Mouse (Mus musculus): ENCODE data around the gene Abhd12.
"Not testable (repeated sequence)": the region's sequence is repeated elsewhere in the genome, so short reads cannot be mapped to it uniquely, and the experiment has no call there.

The Abhd12 gene

DNA sequence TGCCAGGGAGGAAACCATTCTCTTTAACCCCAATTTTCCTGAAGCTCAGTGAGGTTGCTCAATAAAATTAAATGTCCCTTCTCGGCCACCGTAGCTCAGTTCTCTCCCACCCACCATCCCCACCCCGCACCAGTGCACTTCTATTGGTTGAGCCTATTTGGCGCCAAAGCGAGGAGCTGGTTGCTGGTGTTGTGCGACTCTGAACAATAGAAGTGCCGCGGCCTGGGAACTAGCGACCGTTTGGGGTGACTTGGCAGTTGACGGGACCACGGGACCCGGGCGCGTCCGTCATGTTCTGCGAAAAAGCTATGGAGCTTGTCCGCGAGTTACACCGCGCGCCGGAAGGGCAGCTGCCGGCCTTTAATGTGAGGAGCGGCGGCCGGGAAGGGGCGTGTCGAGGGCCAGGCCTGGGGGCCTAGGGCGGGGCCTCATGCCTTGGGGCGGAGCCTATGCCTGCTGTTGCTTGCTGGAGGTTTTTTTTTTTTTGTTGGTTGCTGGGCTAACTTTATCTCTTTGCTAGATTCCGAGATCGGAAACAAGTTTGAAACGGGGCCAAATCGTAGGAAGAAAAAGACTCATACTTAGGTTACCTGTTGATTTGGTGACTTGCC lies 5.0 kb upstream of the Abhd12 start:
- DNase-seq: peak; percentile 94 to 96

DNA sequence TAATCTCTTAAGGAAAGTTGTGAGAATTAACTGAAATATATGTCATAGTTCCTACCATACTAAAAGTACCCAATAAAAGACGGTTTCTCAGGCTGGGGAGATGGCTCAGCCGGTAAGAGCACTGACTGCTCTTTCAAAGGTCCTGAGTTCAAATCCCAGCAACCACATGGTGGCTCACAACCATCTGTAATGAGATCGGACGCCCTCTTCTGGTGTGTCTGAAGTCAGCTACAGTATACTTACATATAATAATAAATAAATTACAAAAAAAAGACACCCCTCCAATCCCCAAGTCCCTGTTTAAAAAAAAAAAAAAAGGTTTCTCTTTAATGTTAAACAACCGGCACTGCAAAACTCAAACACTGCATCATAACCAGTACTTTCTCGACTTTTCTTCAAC lies 4.3 kb upstream of the Abhd12 start:
- DNase-seq: not testable (repeated sequence)

DNA sequence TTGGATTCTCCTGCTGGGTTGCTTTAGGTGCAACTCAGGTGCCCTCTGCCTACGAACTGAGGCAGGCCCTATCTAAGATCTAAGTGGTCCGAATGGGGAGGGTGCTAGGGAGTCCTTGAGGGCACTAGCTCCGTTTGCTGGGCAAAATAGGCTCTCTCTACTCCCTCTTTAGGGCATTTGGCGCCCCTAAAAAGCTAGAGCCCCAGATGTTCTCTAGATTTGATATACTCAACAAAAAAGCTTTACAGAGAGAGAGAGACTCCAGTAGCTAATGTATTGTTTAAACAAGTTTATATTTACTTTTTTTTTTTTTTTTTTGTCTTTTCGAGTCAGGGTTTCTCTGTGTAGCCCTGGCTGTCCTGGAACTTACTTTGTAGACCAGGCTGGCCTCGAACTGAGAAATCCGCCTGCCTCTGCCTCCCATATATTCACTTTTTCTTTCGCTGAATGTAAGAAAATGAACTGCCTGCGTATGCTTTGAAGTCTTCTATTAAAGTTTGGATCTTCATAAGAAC lies 452 bp upstream of the Abhd12 start, which contains the start of gene Gins1:
Gene Gins1 (plus strand): TSS at position 465 of the 515 bp plus-strand sequence.
- DNase-seq: no peak

DNA sequence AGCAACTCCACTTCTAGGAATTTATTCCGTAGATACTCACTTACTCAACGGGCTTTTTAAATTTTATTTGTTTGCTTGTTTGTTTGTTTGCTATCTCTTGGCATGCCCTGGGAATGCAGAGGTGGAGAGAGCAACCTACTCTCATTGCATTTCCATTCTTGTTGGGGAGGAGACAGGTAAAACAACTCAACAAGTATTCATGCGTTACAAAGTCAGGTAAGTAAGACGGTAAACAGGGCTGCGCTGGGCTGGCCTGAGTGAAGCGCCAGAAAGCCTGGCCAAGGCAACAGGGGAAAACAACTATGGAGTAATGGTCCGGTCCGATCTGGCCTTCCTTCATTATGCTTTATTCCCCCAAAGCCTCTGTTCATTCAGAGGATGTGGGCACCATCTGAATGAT lies 2.2 kb downstream of the Abhd12 start:
- no peak for DNase-seq

DNA sequence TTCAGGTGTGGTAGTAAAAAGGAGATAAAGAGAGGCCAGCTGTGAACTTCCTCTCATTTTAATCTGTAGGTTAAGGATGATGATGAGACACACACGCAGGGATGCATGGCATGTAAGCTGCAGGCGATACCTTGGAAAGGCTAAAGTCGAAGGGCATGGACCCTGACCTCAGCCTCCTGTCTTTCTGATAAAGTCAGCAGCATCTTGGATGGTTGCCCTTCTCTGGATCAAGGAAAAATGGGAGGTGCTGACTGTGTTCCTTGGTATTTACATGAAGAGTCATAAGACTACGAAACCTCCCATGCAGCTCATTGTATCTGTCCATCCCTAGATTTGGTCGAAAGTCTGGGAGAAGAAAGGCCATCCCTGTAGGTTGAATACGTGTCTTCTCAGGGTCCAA lies 4.2 kb downstream of the Abhd12 start:
- no peak for DNase-seq

DNA sequence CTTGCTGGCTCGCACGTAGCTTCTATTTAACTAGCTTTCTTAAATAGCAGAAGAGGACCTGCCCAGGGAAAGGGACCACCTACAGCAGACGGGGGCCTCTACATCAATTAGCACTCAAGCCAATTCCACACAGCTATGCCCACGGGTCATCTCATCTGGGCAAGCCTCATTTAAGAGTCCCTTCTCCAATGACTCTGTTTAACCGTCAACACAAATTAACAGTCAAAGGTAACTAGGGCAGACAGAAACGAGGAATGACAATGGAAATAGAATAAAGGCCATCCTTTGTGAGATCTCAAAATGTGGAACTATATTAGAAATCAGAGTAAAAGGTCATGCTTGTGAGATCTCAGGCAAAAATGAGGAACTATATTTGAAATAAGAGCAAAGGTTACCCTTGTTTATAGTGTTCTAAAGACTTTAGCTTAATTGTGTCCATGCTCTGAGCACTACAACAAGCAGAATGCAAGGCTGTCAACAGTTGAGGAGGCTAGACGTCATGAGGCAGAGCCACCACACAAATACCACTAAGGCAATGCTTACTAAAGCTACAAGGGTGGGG lies 8.8 kb downstream of the Abhd12 start:
- no peak for DNase-seq

DNA sequence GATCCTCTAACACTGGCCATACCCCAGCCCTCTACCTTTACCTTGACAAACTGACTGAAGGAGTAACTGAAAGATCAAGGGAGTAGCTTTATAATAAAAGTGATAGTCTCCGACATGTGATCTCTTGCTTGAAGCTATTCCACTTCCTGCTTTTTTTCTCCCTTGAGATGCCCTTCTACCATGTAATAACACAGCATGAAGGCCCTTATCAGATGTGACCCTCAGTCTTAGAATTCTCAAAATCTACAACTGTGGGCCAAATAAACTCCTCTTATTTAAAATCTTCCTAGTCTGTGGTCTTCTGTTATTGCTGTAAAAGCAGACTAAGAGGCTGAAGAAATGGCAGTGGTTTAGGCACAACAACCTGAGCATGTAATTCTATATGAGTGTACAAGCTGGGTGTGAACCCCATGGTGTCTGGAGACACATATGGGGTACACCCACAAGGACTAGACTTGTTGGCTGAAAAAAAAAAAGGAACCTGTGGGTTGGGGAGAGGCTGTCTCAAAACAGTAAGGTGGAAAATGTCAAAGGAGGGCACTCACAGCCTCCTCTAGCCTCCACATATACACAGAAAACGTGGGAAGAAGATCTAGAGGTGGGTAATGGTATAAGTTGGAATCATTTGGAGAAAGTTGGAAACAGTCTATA lies 9.8 kb downstream of the Abhd12 start:
- no peak for DNase-seq

DNA sequence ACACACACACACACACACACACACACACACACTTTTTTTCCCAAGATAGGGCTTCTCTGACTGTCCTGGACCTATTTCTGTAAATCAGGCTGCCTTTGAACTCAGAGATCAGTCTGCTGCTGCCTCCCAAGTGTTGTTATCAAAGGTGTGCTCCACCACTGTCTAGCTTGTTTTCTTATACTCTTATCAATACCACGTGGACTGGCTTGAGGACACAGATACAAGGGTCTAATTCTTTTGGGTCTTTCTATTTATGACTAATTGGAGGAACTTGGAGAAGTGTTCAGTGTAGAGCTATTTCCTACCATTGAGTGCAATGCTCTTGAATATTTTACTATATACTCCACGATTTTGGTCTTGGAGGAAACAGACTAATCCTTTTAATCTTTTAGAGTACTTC lies 17.2 kb downstream of the Abhd12 start:
- DNase-seq: no peak

DNA sequence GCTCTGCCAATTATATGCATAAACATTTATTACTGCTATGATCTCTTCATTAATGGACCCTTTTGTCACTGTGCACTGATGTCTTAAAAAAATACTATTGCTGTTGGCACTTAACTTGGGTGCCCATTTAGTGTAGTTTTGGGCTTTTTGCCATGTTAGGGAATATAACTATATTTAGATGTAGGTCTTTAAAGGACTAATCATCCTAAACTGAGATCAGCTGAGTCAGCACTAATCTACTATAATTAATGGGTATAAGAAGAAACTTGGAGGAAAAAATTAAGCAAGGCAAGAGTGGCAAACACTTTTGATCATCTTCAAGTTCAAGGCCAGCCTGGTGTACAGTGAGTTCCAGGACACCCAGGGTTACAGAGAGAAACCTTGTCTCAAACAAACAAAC lies 18.2 kb downstream of the Abhd12 start:
- DNase-seq: no peak

DNA sequence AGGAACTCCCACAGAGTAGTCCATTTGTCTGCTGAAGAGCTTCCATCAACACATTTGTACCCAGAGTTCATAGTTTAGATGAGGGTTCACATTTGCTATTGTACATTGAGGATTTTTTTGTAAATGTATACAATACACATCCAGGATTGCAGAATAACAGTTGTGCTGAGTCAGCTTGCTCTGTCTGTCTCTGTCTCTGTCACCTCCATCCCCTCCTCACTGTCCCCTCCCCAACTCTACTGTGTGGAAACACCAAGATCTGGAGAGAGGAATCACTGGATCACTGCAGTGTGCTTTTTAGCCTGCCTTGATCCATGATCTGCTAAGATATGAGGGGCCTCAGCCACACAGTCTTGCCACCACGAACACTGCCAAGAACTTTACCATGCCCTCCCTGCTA lies 18.7 kb downstream of the Abhd12 start:
- no peak for DNase-seq

DNA sequence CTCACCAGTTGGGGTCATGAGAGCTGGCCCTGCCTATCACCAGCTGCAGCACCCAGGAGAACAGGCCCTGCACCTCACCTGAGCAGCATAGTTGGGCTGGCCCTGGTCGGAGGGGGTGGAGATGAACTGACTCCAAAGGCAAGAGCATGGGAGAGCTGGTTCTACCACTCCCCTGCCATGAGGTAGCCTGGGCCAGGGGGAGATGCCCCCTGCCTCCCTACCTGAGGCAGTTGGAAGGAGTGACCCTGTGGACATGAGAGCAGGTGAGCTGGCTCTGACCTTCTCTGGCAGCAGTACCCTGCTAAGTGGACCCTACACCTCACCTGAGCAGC lies 19.8 kb downstream of the Abhd12 start:
- no peak for DNase-seq

DNA sequence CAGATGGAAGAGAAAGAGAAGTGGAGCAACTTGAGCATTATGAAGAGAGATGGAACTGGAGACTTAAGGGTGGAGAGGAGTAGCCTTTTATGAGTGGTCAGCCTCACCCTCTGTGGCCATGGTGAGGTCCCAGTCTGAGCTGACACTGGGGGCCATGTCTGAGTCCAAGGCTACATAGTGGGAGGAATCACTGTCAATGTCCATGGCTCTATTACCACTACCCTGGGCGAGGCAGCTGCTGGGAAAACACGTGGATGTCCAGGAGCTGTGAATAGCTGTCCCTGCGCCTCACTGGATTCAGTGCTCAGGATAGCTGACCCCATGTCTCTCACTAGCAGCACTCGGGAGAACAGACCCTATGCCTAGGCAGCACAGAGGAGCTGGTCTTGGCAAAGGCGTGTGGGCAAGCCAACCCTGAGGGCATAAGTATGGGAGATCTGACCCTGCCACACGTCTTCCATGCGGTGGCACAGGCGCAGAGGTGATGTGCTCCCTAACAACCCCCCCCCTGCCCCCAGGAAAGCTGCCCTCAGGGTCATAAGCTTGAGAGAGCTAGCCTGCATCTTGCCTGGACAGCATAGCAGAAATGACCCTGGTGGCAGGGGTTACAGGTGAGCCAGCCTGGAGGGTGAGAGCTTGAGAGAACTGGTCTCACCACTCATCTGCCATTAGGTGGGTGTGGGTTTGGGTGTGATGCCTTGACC lies 20.3 kb downstream of the Abhd12 start:
- DNase-seq: no peak

DNA sequence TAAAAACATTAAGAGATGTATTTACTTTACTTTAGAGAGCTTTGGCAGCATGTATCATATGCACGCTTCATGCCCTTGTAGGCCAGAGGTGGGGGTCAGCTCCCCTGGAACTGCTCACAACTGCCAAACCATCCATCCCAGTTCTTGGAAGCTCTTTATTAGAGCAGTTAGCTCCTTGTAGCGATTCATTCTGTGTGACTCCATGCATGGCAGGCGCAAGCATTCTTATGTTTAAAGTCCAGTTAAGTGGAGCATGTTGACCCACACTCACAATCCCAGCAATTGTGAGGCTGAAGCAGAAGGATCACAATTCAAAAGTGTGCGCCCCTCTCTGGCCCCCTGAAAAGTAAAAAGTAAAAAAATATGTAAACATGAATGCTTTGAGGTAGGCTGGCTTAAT lies 27.0 kb downstream of the Abhd12 start:
- peak; percentile 49 to 52 for DNase-seq

DNA sequence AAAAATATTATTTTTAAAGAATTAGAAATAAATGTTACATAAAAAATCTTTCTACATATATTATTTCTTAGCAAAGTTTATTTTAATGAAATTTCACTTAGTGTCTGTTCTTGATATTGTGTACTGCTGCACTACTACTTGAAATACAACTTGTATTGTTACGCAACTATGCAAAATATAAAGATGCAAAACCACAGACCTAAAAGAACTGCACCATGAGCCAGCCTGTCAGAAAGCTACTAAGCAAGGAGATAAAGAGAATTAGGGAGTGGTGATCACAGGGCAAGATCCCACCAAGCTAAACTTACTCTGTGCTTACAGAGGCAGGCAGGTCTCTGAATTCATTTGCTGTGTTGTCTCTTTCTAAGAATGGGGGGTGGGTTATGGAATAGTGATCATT lies 29.3 kb downstream of the Abhd12 start:
- no peak for DNase-seq

DNA sequence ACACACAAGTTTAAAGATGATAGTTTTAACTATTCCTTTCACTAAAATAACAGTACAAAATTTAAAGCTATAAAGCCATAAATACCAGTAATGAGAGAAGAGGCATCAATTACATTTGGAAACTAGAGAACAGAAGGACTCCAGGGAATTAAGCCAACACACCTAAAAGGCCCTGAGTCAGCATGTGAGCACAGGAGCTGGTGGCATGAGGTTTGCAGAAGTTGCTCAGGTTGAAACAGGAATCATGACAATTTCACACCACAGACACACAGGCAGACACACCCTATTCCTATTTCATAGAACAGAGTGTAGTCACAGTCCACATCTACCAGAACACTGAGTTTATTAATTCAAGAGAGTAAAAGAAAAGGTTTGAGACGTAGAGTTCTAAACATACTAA lies 30.0 kb downstream of the Abhd12 start:
- no peak for DNase-seq

DNA sequence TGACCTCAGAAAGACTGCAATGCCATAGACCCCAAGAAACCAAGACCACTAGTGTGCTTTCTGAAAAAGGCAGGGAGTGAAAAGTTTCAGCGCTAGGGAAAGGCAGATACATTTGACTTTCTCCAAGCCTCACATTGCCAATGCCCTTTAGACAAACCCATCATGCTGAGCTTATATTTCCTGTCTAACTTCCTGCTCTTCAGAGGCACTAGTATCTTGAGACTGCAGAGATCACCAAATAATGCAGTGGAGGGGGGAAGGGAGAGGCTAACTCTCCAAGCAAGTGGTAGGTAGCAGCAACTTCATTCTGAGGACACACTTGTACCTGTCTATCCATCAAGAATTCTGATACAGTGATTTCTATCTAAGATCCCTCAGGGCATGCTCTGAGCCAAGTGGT lies 35.1 kb downstream of the Abhd12 start:
- DNase-seq: no peak

DNA sequence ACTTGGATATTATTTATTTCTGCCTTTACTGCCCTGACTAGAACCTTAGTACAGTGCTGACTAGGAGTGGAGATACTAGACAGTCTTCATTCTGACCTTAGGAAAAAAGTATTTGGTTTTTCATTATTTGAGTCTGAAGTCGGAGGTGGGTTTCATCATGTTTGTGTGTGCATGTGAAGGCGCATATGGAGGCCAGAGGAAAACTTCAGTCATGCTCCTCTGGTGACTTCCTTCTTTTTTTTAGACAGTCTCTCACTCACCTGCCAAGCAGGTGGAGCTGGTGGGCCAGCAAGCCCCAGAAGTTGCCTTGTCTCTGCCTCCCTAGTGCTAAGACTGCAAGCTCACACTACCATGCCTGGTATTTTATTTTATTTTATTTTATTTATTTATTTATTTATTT lies 37.5 kb downstream of the Abhd12 start:
- no peak for DNase-seq

DNA sequence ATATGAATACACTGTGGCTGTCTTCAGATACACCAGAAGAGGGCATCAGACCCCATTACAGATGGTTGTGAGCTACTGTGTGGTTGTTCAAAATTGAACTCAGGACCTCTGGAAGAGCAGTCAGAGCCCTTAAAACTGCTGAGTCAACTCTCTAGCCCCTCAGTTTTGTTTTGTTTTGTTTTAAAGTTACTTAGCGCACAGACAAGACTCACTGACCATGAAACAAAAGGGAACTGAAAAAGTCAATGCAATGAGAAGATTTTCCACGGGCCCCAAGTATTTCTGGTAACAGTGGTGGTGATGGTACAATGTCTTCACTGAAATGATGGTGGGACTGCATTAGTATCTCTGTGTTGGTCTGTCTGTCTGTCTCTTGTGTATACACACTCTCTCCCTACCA lies 43.4 kb downstream of the Abhd12 start:
- no peak for DNase-seq

DNA sequence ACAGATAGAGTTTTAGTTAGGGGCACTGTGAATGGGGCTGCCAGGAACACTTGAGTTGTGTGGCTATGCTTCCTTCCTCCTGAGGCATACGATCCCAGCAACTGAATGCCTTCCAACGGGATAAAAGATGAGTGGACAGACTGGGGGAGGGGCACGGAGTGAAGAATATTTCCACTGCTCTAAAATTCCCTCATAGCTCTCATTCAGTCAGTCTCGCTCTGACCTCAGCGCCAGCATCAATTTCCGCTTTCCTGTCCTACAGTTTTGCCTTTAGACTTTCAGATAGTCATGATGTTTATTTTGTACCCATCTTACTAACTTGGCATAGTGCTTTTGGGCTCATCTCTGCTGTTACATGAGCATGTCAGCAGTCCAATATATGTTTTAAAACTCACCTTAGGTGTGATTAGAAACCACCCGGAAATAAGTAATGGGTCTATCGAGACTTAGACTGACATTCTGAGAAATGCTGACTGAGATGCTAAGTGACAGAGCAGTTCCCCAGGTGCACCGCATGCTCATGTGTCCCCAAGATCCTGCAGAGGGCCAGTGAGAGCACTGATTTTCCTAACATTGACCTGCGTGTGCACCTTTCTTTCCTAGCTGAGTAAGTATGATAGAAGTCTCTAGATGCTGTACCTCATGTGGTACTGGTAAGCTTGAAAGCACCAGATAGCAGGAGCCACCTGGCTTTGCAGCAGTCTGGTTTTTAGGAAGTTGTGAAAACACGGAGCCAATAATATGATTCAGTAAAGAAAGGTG lies 44.7 kb downstream of the Abhd12 start:
- no peak for DNase-seq

DNA sequence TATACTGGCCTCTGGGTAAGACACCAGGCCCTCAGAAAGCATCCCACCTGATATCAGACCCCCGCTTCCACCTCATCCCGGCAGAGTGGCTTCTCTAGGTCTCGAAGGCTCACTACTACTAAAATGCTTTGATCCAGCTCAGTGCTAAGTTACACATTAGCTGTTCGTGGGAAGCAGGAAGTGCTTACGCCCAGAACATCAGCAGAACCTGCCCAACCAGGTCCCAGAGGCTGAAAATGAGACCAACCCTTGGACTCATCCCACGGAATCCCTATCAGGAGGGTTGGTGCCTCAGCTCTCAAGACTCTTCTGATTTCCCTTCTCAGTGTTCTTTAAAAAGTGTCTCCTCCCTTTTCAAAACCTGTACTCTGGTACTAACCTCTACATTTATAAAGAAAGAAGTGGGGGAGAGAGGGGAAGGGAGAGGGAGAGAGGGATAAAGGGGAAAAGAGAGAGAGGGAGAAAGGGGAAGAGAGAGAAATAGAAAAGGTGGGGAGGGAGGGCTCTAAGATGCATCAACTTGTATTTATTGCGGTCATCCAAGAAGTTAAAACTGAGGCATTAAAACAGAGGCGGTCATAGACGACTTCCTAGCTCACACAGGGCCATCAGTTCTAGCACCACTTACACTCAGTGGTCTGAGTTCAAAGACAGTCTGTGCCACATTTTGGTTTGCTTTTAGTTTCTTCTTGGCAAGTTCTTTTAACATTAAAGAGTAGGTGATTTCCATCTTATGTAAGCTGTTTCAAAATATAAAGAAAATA lies 45.6 kb downstream of the Abhd12 start:
- DNase-seq: peak; percentile 56 to 65

DNA sequence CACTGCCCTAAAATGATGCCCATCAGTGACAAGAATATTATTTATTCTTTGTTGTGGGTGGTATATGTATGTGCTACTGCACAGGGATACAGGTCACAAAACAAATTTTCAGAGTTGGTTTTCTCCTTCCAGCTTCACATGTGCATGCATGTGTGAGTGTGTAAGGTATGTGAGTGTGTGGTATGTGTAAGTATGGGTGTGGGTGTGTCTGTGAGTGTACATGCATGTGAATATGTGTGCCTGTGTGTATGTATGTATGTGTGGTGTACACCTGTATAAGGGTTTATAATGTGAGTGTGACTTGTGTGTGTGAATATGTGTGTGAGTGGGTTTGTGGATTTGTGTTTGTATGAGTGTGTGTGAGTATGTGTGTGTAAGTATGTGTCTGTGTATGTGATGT lies 49.4 kb downstream of the Abhd12 start:
- no peak for DNase-seq

DNA sequence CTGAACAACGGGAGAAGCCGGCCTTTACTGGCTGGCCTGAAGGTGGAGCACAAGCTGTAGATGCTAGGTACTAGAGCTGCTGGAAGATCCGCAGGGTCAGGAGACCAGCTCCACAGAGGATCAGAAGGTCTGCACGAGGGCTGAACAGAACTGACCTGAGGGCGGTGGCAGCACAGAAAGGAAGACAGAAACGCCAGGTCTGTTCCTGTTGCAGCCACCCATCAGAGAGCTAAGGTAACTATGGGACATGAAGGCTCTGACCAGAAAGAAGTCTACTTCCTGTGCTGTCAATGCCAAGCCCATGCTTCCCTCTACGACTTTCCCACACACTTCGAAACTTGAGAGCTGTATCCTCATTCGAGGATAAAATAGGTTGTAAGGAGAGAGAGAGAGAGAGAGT lies 53.3 kb downstream of the Abhd12 start:
- DNase-seq: peak; percentile 17 to 35
